Mouse (Mus musculus) liver, postnatal 0 days (tissue): ENCODE measurements around the gene Hmgb3.

Source experiments
- CTCF ChIP-seq: sonication (generic); IDR thresholded peaks from 2 replicates; pipeline ENCODE4 v1.5.1; 2016; ENCODE audit warnings: antibody characterized with exemption, low read depth
- EP300 ChIP-seq: IDR thresholded peaks from 2 replicates; pipeline ENCODE4 v1.6.1; 2016; ENCODE audit warnings: antibody characterized with exemption, low read depth, mild to moderate bottlenecking

DNA sequence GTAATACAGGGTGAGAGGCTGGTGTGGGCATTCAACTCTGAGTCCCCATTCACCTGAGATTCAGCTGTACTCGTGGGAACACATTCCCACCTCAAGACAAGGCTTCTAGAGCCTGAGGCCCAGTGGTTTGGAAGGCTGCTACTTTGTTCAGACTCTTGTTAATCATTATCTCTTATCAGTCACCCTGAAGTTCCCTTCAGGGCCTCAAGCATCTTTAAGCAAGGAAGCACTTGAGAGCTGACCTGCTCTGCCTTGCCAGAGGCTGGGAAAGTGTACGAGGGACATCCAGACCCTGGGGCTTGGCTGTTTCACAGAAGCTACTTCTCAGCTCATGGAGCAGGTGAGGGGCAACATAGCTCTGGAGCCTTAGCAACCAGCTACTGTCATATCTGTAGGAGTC is 19.8 kb downstream of the Hmgb3 start:
- TF ChIP-seq CTCF (no peak), EP300 (no peak)
